Mouse (Mus musculus) midbrain, embryonic 10.5 days (tissue): ENCODE measurements around the gene B430218F22Rik. TPM values are rescaled to one million over a fixed set of nuclear protein-coding genes. Genes with fewer than 3 reads are reported as not detected.
"Not testable (repeated sequence)": the region's sequence is repeated elsewhere in the genome, so short reads cannot be mapped to it uniquely, and the experiment has no call there.

Experiments used
- DNase-seq: peaks from one replicate; pipeline ENCODE4 v3.0.0-alpha.2; 2017; ENCODE audit warnings: low spot score
- H3K27ac ChIP-seq: fragments of 300-500 bp; sonication (generic); replicated peaks from 2 replicates; pipeline ENCODE4 v1.5.1; 2016; ENCODE audit warnings: mild to moderate bottlenecking
- H3K27me3 ChIP-seq: fragments of 300-500 bp; sonication (generic); 2 replicates; pipeline ENCODE4 v1.6.1; 2016; ENCODE audit warnings: low read depth, mild to moderate bottlenecking; ENCODE audit not compliant: poor library complexity, severe bottlenecking
- H3K36me3 ChIP-seq: fragments of 300-500 bp; sonication (generic); 2 replicates; pipeline ENCODE4 v1.6.1; 2016; ENCODE audit warnings: mild to moderate bottlenecking, moderate library complexity
- H3K4me1 ChIP-seq: fragments of 300-500 bp; sonication (generic); 2 replicates; pipeline ENCODE4 v1.6.1; 2016
- H3K4me3 ChIP-seq: fragments of 300-500 bp; sonication (generic); 2 replicates; pipeline ENCODE4 v1.5.1; 2016; ENCODE audit warnings: mild to moderate bottlenecking, moderate library complexity
- H3K9me3 ChIP-seq: fragments of 300-500 bp; sonication (generic); replicated peaks from 2 replicates; pipeline ENCODE4 v1.6.1; 2016; ENCODE audit warnings: mild to moderate bottlenecking
- WGBS: fragments of 180-500 bp; shearing (Covaris S2); methylation state at CpG from one replicate; pipeline ENCODE4 v1.1.7; 2016; 5-methylcytosine and 5-hydroxymethylcytosine counted together
- polyA plus RNA-seq: library from polyadenylated mRNA; unstranded; fragments of >200 nt; fragmentation: Nextera tagmentation; extraction: Ambion mirVana; gene quantifications from 2 replicates; pipeline ENCODE4 v1.2.1, GENCODE M21; 2016

The B430218F22Rik gene
- polyA plus RNA-seq = 0.84 and 0.92 TPM in 2 replicates

DNA sequence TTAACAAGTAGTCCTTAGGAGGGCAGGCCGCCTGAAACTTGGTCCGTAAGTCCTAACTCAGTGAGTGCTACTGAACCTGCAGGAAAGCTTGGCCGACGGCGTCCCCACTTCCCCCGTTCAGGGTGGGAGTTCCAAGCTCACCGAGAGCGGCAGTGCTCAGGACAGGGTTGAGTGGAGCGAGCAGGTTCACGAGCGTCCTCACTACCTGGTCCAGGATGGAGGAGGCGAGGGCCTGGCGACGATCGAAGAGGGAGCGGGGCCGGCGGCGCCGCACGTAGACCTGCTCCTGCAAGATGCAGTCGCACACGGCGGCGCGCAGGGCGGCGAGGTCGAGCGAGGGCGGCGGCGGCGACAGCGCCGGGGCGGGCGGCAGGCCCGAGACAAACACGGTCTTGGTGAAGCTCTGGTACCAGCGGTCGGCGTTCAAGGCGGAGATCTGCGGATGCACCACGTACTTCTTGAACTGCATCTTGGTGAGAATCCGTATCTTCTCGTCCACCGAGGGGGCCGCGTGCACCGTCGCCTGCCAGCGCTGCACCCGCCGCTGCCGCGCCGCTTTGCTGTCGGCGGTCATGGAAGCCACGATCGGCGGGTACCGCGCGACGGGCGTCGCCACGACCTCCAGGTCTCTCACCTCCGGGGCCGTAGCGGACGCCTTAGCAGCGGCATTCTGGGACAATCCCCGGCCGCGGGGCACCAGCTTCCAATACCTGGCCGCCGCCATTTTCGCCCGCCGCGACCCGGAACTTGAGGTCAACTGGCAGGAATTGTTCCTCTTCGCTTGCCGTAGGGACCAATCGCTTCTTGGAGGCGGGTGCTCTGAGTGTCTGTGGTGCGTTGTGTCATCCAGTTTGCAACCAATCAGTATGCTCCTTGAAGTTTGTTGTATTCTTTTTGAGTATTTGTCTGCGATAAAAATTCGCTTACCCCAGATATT lies at the start of gene B430218F22Rik, which contains the start of gene Mrps30:
TSS of gene B430218F22Rik (plus strand) at position 120 of the 937 bp plus-strand sequence.
TSS of gene Mrps30 (minus strand) at position 742 of the 937 bp plus-strand sequence.
- Histone ChIP-seq H3K36me3 (peaks cover 32% of the 10 kb centered on the region), H3K27me3 (no peaks in the 10 kb centered on the region), H3K4me3 (peak within 1 kb of the TSS; percentile 93), H3K27ac (peak within 1 kb of the TSS; percentile 95), H3K4me1 (peaks cover 14% of the 10 kb centered on the region), H3K9me3 (no peaks in the 10 kb centered on the region)
- peak; percentile 95 for DNase-seq
- under 1% methylated on average over 88 of the region's 93 CpGs for WGBS

DNA sequence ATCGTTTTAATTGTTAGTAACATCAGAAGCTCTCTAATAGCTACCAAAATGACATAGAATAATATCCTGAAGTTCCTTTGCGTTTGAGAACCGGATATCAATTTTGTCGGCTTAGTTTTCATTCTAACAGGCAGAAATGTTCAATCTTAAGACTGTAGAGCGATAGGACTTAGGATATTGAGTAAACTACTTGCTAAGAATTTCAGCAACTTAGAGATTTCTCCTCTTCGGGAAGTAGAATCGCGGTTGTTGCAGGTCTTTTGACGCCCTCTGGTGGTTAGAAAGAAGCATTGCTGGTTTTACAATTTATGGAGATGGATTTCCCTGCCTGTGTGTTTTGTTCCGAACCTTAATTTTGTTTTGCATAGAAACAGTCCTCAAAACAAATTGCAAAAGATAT lies 36.2 kb upstream of the B430218F22Rik start:
- no peaks in the 10 kb centered on the region for H3K36me3 ChIP-seq
- DNase-seq = no peak
- H3K4me1 ChIP-seq = no peaks in the 10 kb centered on the region
- no peak overlapping the region for H3K4me3 ChIP-seq
- WGBS = 28% methylated on average over 10 of the region's 10 CpGs
- no peaks in the 10 kb centered on the region for H3K27me3 ChIP-seq
- H3K9me3 ChIP-seq = no peaks in the 10 kb centered on the region
- H3K27ac ChIP-seq = no peak overlapping the region

DNA sequence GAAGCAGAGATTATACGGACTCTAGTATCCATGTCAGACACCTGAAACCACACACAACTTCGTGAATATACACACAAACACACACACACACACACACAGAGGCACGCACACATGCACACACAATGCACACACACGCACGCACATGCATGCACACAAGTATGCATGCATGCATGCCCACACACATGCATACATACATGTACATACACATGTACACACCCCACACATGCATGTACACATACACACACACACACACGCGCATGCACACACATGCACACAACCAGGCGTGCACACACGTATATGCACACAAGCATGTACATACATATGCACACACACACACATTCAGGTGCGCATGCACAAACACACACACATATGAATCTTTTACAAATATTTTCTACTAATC lies 35.6 kb upstream of the B430218F22Rik start:
- DNase-seq = no peak
- WGBS = 87% methylated on average over 10 of the region's 10 CpGs
- Histone ChIP-seq H3K4me1 (no peaks in the 10 kb centered on the region), H3K27ac (no peak overlapping the region), H3K4me3 (no peak overlapping the region), H3K36me3 (no peaks in the 10 kb centered on the region), H3K9me3 (no peaks in the 10 kb centered on the region), H3K27me3 (no peaks in the 10 kb centered on the region)

DNA sequence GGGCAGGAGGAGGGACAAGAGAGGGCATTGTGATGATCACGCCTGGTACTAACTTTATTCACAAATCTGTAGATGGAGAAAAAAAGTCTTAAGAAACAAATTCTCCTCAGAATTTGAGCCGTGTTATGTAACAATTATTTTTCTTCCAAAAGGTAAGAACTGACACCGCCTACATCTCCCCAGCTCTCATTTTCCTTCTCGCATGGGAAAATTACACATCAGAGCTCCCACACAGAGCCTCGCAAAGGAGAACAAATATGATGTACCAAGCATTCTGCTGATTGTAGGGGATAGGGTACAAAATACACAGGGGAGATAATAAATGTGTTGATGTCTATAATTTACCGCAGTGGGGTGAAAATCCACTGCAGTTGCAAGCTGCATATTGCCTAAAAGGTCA lies 23.1 kb upstream of the B430218F22Rik start:
- Histone ChIP-seq H3K9me3 (no peaks in the 10 kb centered on the region), H3K4me1 (no peaks in the 10 kb centered on the region), H3K27ac (no peak overlapping the region), H3K27me3 (no peaks in the 10 kb centered on the region), H3K36me3 (no peaks in the 10 kb centered on the region), H3K4me3 (no peak overlapping the region)
- 91% methylated on average over 6 of the region's 6 CpGs for WGBS
- DNase-seq = no peak

DNA sequence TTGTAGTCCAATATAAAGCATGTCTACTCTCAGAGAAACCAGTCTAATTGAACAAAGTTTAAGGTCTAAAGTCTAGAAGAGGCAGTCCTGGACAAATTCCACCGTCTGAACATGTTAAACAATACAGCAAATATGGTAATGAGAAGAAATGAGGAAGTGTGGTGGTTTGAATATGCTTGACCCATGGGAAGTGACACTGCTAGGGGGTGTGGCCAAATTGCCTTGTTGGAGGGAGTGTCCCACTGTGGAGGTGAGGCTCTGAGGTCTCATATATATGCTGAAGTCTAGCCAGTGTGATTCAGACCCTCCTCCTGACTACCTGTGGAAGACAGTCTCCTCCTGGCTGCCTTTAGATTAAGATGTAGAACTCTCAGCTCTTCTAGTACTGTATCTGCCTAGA lies 20.7 kb upstream of the B430218F22Rik start:
- 77% methylated on average over 1 of the region's 1 CpGs for WGBS
- Histone ChIP-seq H3K27me3 (no peaks in the 10 kb centered on the region), H3K4me1 (no peaks in the 10 kb centered on the region), H3K27ac (no peak overlapping the region), H3K36me3 (no peaks in the 10 kb centered on the region), H3K9me3 (no peaks in the 10 kb centered on the region), H3K4me3 (no peak overlapping the region)
- DNase-seq = no peak

DNA sequence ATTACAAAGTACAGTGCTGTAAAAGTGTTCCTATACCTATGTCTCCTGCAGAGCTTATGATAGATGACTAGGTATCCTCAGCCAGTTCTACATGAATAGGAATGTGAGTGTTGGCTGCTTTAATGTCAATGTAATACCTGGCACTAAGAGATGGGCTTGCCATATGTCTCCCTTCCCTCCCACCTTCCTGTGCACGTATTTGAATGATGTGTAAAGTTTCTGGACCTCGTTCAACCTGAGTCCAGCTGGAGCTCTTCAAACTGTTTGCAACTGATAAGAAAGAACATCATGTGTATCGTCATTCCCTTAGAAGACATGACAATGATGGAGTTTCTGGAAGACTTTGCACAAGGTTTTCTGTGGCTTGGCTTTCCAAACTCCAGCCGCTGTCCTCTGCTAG lies 13.6 kb upstream of the B430218F22Rik start:
- no peak for DNase-seq
- H3K4me3 ChIP-seq = no peak overlapping the region
- H3K4me1 ChIP-seq = no peaks in the 10 kb centered on the region
- peaks cover 14% of the 10 kb centered on the region for H3K36me3 ChIP-seq
- 91% methylated on average over 4 of the region's 4 CpGs for WGBS
- no peaks in the 10 kb centered on the region for H3K27me3 ChIP-seq
- H3K9me3 ChIP-seq = no peaks in the 10 kb centered on the region
- H3K27ac ChIP-seq = no peak overlapping the region

DNA sequence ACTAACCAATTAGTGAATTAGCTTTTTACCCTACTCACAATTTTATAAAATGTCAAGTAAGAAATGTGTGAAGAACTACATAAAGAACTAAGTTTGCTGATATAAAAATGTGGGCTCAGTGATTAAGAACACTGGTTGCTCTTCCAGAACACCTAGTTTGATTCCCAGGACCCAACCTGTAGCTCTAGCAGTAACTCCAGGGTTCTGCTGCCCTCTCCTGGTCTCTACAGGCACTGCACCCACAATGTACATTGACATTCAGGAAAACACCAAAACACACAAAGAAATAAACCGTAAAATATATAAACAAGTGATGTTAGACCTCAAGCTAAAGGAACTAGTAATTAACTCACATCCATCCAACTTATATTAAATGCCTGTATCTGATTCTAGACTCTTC lies 7.3 kb upstream of the B430218F22Rik start:
- Histone ChIP-seq H3K9me3 (no peaks in the 10 kb centered on the region), H3K36me3 (peaks cover 72% of the 10 kb centered on the region), H3K27ac (no peak overlapping the region), H3K4me3 (no peak overlapping the region), H3K27me3 (no peaks in the 10 kb centered on the region), H3K4me1 (no peaks in the 10 kb centered on the region)
- 76% methylated on average over 1 of the region's 1 CpGs for WGBS
- peak; percentile 47 for DNase-seq

DNA sequence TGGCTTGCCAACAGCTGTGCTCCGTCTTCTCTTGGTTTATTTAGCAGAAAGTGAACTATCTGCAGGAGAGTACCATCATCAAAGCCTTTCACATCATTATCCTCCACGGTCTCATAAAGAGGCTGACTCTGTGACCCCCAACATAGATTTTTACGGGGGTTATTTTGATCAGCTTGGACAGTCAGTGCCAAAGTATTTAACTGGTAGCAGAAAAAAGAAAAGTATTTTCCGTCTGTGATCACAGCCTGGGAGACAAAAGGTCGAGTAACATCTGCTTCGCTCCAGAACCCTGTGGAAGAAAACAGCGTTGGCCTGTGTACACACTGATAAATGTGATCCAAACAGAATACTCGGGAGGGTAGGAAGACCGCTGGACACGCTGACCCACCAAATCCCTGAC lies 6.0 kb upstream of the B430218F22Rik start:
- Histone ChIP-seq H3K4me3 (no peak overlapping the region), H3K4me1 (peaks cover 5% of the 10 kb centered on the region; the same call in 1 of the 2 replicates), H3K27me3 (no peaks in the 10 kb centered on the region), H3K36me3 (peaks cover 82% of the 10 kb centered on the region), H3K9me3 (no peaks in the 10 kb centered on the region), H3K27ac (no peak overlapping the region)
- no peak for DNase-seq
- WGBS = 85% methylated on average over 10 of the region's 10 CpGs

DNA sequence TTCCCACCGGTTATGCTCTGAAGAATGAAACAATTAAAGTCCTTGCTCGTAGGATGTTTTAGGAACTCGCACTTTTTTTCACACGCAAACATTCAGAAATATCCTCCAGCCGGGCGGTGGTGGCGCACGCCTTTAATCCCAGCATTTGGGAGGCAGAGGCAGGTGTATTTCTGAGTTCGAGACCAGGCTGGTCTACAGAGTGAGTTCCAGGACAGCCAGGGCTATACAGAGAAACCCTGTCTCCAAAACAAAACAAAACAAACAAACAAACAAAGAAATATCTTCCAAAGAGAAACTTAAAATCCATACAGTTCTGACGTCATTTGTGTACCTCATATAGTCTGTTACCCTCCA lies 995 bp downstream of the B430218F22Rik start:
- WGBS = 12% methylated on average over 10 of the region's 10 CpGs

DNA sequence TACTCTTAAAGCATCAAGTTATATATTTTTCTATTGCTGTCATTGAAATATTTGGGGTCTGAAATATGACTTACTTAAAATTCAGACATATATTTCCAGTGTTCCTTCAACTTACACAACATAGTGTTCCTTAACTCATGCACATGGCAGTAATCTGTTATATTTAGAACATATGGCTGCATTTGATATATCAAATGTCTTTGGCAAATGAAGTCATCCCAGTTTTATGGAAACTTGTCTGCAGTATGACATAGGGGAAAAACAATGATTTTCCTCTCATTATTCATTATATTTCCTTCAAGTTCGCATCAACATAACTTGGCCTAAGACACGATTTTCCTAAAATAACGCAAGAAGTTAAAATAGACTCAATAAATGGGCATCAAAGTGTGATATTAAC lies 9.4 kb downstream of the B430218F22Rik start:
- no peaks in the 10 kb centered on the region for H3K36me3 ChIP-seq
- H3K27ac ChIP-seq = no peak overlapping the region
- H3K27me3 ChIP-seq = no peaks in the 10 kb centered on the region
- no peaks in the 10 kb centered on the region for H3K4me1 ChIP-seq
- DNase-seq = no peak
- no peak overlapping the region for H3K4me3 ChIP-seq
- H3K9me3 ChIP-seq = no peaks in the 10 kb centered on the region
- 92% methylated on average over 3 of the region's 3 CpGs for WGBS

More for the DNA sequence above, 995 bp downstream of the B430218F22Rik start:
- Histone ChIP-seq H3K27ac (peak overlapping the region; percentile 95), H3K4me3 (peak overlapping the region; percentile 93), H3K36me3 (peaks cover 27% of the 10 kb centered on the region), H3K4me1 (peaks cover 14% of the 10 kb centered on the region)
- not testable (repeated sequence) for H3K27me3 ChIP-seq, DNase-seq, H3K9me3 ChIP-seq

DNA sequence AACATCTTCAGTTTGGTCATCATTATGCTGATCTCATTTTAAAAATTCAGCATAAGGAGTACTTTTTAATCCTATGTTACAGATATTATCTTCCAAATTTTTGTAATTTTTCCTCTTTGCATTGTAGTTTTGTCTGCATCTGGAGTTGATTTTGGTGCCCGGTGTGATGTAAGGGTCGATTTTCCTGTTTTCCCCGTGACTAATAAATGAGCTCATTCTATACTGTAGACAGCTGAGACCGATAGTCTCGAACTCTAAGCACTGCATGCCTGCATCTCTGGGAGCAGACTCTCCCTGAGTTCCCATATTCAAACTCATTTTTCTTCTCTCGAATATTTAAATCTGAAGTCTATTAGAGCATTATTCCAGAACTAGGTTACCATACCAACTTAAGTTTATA lies 13.9 kb downstream of the B430218F22Rik start:
- H3K36me3 ChIP-seq = no peaks in the 10 kb centered on the region
- H3K4me3 ChIP-seq = no peak overlapping the region
- no peaks in the 10 kb centered on the region for H3K9me3 ChIP-seq
- H3K4me1 ChIP-seq = no peaks in the 10 kb centered on the region
- 78% methylated on average over 6 of the region's 6 CpGs for WGBS
- no peak overlapping the region for H3K27ac ChIP-seq
- no peaks in the 10 kb centered on the region for H3K27me3 ChIP-seq
- DNase-seq = no peak

DNA sequence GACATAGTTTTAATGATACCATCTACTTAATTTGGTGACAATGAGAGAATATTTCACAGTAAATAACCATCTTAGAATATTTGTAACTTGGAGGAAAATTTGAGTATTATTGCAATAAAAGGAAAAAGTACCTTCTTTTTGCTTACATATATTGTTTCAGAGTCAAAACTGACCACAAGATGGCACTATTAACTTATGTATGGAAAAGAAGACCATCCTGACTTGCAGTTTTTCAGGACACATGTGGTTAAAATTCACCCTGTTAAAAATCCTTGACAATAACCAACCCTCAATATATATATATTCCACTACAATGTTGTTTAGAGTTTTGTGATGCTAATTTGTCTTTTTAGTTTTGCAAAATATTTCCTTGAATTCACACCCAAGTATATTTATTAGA lies 17.1 kb downstream of the B430218F22Rik start:
- Histone ChIP-seq H3K36me3 (no peaks in the 10 kb centered on the region), H3K4me3 (no peak overlapping the region), H3K27me3 (no peaks in the 10 kb centered on the region), H3K27ac (no peak overlapping the region), H3K9me3 (no peaks in the 10 kb centered on the region), H3K4me1 (no peaks in the 10 kb centered on the region)
- no peak for DNase-seq

DNA sequence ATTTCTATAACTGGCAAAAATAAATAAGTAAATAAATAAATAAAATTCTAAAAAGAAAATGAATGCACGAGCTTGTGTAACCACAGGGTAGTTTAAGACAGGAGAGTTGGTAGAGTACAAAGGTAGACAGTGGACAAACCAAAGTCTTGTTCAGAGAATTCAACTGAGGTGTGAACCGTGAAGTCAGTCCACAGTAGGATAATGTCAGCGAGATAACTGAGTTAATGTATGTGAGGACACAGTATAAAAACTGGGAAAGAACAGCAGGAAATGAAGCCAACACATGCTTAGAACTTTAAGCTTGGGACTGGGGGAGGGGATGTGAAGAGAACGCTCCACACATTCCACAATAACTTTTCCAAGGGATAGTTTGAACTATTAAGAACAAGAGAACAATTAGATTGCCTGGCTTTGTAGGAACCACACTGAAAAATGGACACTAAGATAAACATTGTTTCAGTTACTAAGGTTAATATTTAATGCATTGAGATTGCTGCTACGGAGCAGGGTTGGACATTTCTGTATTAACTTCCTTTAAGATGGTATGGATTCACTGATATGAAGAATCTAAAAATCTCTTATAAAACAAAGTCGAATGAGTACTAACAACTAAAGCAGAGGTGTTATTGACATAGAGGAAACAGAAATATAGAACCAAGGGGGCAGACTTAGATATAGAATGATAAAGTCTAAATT lies 25.0 kb downstream of the B430218F22Rik start:
- 86% methylated on average over 6 of the region's 6 CpGs for WGBS
- H3K4me3 ChIP-seq = no peak overlapping the region
- H3K36me3 ChIP-seq = no peaks in the 10 kb centered on the region
- no peak for DNase-seq
- H3K4me1 ChIP-seq = no peaks in the 10 kb centered on the region
- H3K9me3 ChIP-seq = no peaks in the 10 kb centered on the region
- no peaks in the 10 kb centered on the region for H3K27me3 ChIP-seq
- H3K27ac ChIP-seq = no peak overlapping the region
